Mouse (Mus musculus) heart, adult 2 months (tissue): ENCODE results near the gene Klhdc10. TPM values are rescaled to one million over a fixed set of nuclear protein-coding genes. Genes with fewer than 3 reads are reported as not detected.

Source experiments
- DNase-seq, 2 experiments: peaks; one replicate each; pipeline ENCODE4 v3.0.0; 2021
- H3K27ac ChIP-seq: fragments of 200-600 bp; 2 replicates; pipeline ENCODE4 v1.8.1; 2022
- H3K27me3 ChIP-seq: fragments of 200-500 bp; 2 replicates; pipeline ENCODE4 v1.6.1; 2012; ENCODE audit warnings: mild to moderate bottlenecking, low read length, inconsistent platforms, mixed read lengths; ENCODE audit not compliant: control insufficient read depth, insufficient read depth
- H3K36me3 ChIP-seq: fragments of 200-500 bp; 2 replicates; pipeline ENCODE4 v1.6.1; 2012; ENCODE audit warnings: low read length, inconsistent platforms; ENCODE audit not compliant: control insufficient read depth, insufficient read depth
- H3K4me1 ChIP-seq: fragments of 200-500 bp; 2 replicates; pipeline ENCODE4 v1.6.1; 2011; ENCODE audit warnings: low read length; ENCODE audit not compliant: control insufficient read depth, insufficient read depth
- H3K4me3 ChIP-seq: fragments of 200-600 bp; 2 replicates; pipeline ENCODE4 v1.8.1; 2022
- H3K79me2 ChIP-seq: fragments of 200-500 bp; replicated peaks from 2 replicates; pipeline ENCODE4 v1.6.1; 2012; ENCODE audit warnings: mild to moderate bottlenecking, inconsistent platforms, low read length, moderate library complexity, mixed read lengths; ENCODE audit not compliant: control insufficient read depth, insufficient read depth
- H3K9ac ChIP-seq: fragments of 200-500 bp; 2 replicates; pipeline ENCODE4 v1.6.1; 2012; ENCODE audit warnings: low read depth, mild to moderate bottlenecking, control low read depth, inconsistent platforms, low read length, mixed read lengths
- CTCF ChIP-seq: fragments of 200-600 bp; IDR thresholded peaks from 2 replicates; pipeline ENCODE4 v1.8.1; 2022; ENCODE audit warnings: antibody characterized with exemption, mild to moderate bottlenecking, moderate library complexity
- EP300 ChIP-seq: fragments of 200-500 bp; IDR thresholded peaks from 2 replicates; pipeline ENCODE4 v1.6.1; 2011; ENCODE audit warnings: low read depth, low read length, control low read depth; ENCODE audit not compliant: insufficient read depth
- POLR2A ChIP-seq: fragments of 200-500 bp; IDR thresholded peaks from 2 replicates; pipeline ENCODE4 v1.6.1; 2011; ENCODE audit warnings: mild to moderate bottlenecking, low read depth, low read length, control low read depth; ENCODE audit not compliant: insufficient read depth
- WGBS: fragments of 180-500 bp; shearing (Covaris S2); methylation state at CpG from one replicate; pipeline ENCODE4 v1.1.7; 2018; 5-methylcytosine and 5-hydroxymethylcytosine counted together
- intact Hi-C: fragments of 180-260 bp; cut with DNase I; formaldehyde crosslinking; loops from one replicate; pipeline ENCODE4 v1.15.1; 2025
- polyA plus RNA-seq: library from polyadenylated mRNA; depleted of rRNA; stranded (reverse); fragments of >200 nt; gene quantifications from 2 replicates; pipeline ENCODE4 v1.2.3, GENCODE M21; 2012
- total RNA-seq, 2 experiments: library from RNA; stranded (reverse); gene quantifications; 2 replicates each; pipeline ENCODE4 v1.2.3; 2021

The Klhdc10 gene
- total and polyA plus RNA-seq, 3 experiments: 19.4 to 52.0 (median 47.4) TPM

- Histone ChIP-seq H3K4me1 (peaks cover 7% of the 10 kb centered on the region), H3K9ac (no peak overlapping the region), H3K36me3 (no peaks in the 10 kb centered on the region), H3K27me3 (no peaks in the 10 kb centered on the region), H3K79me2 (no peaks in the 10 kb centered on the region), H3K4me3 (no peak overlapping the region), H3K27ac (peak overlapping the region; percentile 24)
- TF ChIP-seq POLR2A: no peak
- intact Hi-C loops: loop anchor here (2.0 to 10.0 kb wide), 6 partner anchors 54 to 519 kb away; partner anchors contain the start of gene Ube2h
- 67% methylated on average over 5 of the region's 5 CpGs for WGBS
- DNase-seq: peak in 1 of 2 experiments; percentile 31
These were observed 45.5 kb upstream of the Klhdc10 start for GRCm38 (mm10) chr6:30356161-30356560.

- 70% methylated on average over 12 of the region's 12 CpGs for WGBS
- Histone ChIP-seq H3K9ac (no peak overlapping the region), H3K36me3 (no peaks in the 10 kb centered on the region), H3K27me3 (no peaks in the 10 kb centered on the region), H3K27ac (peak overlapping the region; percentile 24), H3K4me1 (peaks cover 7% of the 10 kb centered on the region), H3K79me2 (no peaks in the 10 kb centered on the region), H3K4me3 (no peak overlapping the region)
- intact Hi-C loops: loop anchor here (2.0 to 10.0 kb wide), 6 partner anchors 54 to 519 kb away; partner anchors contain the start of gene Ube2h
- TF ChIP-seq EP300 (no peak), CTCF (peak; percentile 14; the same call in 1 of the 2 replicates)
- peak in 1 of 2 experiments; percentile 41 for DNase-seq
These were observed 45.0 kb upstream of the Klhdc10 start for GRCm38 (mm10) chr6:30356680-30357079.

GRCm38 (mm10) chr6:30357561-30358177 lies 44.0 kb upstream of the Klhdc10 start:
- 15% methylated on average over 9 of the region's 9 CpGs for WGBS
- TF ChIP-seq CTCF (peak; percentile 96), POLR2A (no peak), EP300 (peak; percentile 71; the same call in 1 of the 2 replicates)
- Histone ChIP-seq H3K4me3 (no peak overlapping the region), H3K4me1 (peaks cover 7% of the 10 kb centered on the region), H3K9ac (no peak overlapping the region; the same call in 1 of the 2 replicates), H3K36me3 (no peaks in the 10 kb centered on the region), H3K27ac (no peak overlapping the region), H3K27me3 (no peaks in the 10 kb centered on the region), H3K79me2 (no peaks in the 10 kb centered on the region)
- intact Hi-C loops: loop anchor here (2.0 to 10.0 kb wide), 7 partner anchors 55 to 520 kb away; partner anchors contain the start of gene Ube2h
- peak; percentile 77 to 82 for DNase-seq

GRCm38 (mm10) chr6:30359762-30360509 lies 41.7 kb upstream of the Klhdc10 start:
- Histone ChIP-seq H3K27ac (peak overlapping the region; percentile 90), H3K27me3 (no peaks in the 10 kb centered on the region), H3K4me1 (peaks cover 7% of the 10 kb centered on the region), H3K9ac (no peak overlapping the region), H3K4me3 (no peak overlapping the region), H3K79me2 (no peaks in the 10 kb centered on the region), H3K36me3 (no peaks in the 10 kb centered on the region)
- DNase-seq: peak; percentile 47 to 66
- TF ChIP-seq EP300 (peak; percentile 67), POLR2A (peak; percentile 53; the same call in 1 of the 2 replicates), CTCF (no peak)
- intact Hi-C loops: loop anchor here (2.0 to 10.0 kb wide), 6 partner anchors 58 to 523 kb away; partner anchors contain the start of gene Ube2h
- 13% methylated on average over 12 of the region's 12 CpGs for WGBS

- no peak for DNase-seq
- H3K27me3 ChIP-seq: no peaks in the 10 kb centered on the region
- H3K4me3 ChIP-seq: no peak overlapping the region
- H3K9ac ChIP-seq: no peak overlapping the region
- no peak for TF ChIP-seq CTCF
- TF ChIP-seq POLR2A: no peak
- no peak for TF ChIP-seq EP300
- peaks cover 3% of the 10 kb centered on the region; the same call in 1 of the 2 replicates for H3K4me1 ChIP-seq
- H3K27ac ChIP-seq: no peak overlapping the region
- intact Hi-C loops: no loop called here
- no peaks in the 10 kb centered on the region for H3K79me2 ChIP-seq
- WGBS: 41% methylated on average over 5 of the region's 5 CpGs
- H3K36me3 ChIP-seq: peaks cover under 1% of the 10 kb centered on the region
These were observed 37.9 kb upstream of the Klhdc10 start for GRCm38 (mm10) chr6:30363808-30364207.

GRCm38 (mm10) chr6:30369291-30369690 lies 32.4 kb upstream of the Klhdc10 start:
- H3K9ac ChIP-seq: no peak overlapping the region
- no peak overlapping the region for H3K4me3 ChIP-seq
- no peaks in the 10 kb centered on the region for H3K27me3 ChIP-seq
- no peak for DNase-seq
- TF ChIP-seq EP300 (no peak), CTCF (peak; percentile 77)
- H3K27ac ChIP-seq: peak overlapping the region; percentile 2; the same call in 1 of the 2 replicates
- H3K4me1 ChIP-seq: peaks cover 13% of the 10 kb centered on the region
- H3K36me3 ChIP-seq: peaks cover 28% of the 10 kb centered on the region
- H3K79me2 ChIP-seq: no peaks in the 10 kb centered on the region
- whole genome bisulfite sequencing: 42% methylated on average over 3 of the region's 3 CpGs
- intact Hi-C loops: no loop called here
